Mouse (Mus musculus): ENCODE results near the gene Pawr.

Gene Pawr

GRCm38 (mm10) chr10:108331784-108332561 lies at the start of gene Pawr:
Gene Pawr, plus strand, starts transcription at chr10:108332121.
- in situ Hi-C loops (cut with MboI, MseI), result no loop called here

GRCm38 (mm10) chr10:108282351-108282750 lies 49.6 kb upstream of the Pawr start:
- in situ Hi-C loops (cut with MboI, MseI), result no loop called here

DNA sequence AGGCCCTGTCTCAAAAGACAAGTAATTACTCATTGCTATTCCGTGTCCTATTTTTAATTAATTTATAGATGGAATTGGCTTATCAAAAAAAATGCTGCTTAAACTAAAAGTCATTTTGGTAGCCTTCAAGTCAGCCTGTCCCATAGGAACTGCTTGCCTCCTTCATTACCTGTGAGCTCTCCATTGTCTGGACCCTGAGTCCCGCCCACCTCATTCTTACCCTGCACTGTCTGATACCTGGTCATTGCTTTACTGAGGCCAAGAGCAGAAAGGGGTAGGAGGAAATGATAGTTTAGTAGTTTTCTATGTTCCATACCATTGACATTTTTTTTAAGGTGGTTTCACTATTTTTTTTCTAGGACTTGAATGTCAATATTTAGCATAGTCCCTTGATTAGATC lies 48.5 kb upstream of the Pawr start:
- in situ Hi-C loops (cut with MboI, MseI), result no loop called here

DNA sequence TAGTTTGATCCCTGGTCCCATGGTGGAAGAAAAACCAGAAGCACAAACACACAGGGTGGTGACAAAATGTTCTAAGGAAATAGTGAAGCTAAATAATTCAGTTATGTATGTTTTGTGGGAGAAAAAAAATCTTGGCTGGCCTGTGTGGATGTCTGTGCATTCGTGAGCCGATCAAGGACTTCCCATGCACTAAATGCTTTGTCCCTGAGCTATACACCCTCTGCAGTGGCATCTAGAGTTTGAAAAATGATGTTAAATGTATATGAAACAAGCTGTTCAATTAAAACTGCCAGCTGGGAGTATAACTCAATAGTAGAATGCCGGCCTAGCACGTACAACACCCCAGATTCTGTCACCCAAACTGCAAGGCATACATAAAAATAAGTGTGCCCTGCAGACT lies 48.1 kb upstream of the Pawr start:
- in situ Hi-C loops (cut with MboI, MseI), result no loop called here

DNA sequence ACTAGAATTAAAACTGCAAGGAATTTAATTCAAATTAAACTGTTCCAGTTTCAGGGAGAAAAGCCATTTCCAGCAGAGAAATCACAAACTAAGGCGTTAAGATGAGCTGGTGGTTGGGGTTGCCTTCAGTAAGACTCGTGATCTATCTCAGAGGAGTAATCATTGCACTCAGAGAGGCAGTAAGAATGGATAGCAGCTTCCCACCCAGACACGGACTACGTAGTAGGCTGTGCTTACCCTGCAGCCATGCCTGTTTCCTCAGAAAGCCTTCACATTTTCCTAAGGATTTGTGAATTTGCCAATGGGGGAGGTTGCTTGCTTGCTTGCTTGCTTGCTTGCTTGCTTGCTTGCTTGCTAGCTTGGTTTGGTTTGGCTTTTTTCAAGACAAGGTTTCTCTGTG lies 47.5 kb upstream of the Pawr start:
- in situ Hi-C loops (cut with MboI, MseI), result no loop called here

DNA sequence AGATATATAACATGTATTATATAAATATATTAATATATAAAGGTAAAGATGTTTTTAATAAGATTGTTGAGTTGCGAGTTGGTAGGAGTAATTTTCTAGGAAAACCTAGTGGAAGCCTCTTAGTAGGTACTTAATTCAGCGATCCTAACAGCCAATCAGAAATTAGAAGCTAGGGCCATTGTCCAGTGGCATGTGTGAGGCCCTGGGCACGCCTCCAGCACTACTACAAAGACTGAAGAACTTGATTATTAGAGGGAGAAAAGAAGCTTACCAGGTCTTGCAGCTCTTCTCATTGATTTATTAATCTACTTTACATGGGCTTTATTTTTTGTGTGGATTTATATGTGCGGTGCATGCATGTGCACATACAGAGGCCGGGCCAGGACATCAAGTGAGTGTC lies 46.9 kb upstream of the Pawr start:
- in situ Hi-C loops (cut with MboI, MseI), result no loop called here

DNA sequence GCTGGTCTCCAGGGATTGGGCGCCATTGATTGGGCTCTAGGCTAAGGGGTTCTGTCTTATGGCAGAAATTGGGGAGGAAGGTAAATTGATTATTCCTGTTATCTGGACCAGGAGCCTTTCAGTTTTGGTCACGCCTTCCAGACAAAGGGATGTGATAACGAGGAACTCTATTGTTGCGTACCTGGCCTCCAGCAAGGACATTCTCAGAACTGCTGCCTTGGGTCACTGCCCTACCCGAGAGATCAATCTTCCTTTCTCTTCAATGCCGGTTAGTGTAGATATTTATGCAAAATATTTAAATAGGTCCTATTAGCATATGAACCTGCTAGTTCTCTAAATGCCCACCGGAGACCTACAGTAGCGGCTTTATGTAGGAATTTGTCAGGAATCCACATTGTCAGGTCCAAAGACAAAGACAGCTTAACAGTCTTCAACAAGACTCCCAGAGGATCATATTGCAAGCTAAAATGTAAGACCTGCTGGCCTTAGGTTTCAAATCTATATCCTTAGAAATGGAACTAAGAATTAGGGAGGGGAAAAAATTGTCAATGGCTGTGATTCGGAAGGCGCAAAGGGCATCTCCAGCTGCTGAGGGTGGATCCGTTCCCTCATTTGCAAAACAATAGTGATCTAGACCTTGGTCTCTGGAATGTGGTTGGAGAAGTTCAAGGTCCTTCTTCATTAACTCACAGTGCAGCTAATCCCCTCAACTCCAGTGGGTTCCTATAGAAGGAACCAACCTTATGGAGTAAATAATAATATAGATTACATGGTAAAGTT lies 45.1 kb upstream of the Pawr start:
- in situ Hi-C loops (cut with MboI, MseI), result no loop called here

DNA sequence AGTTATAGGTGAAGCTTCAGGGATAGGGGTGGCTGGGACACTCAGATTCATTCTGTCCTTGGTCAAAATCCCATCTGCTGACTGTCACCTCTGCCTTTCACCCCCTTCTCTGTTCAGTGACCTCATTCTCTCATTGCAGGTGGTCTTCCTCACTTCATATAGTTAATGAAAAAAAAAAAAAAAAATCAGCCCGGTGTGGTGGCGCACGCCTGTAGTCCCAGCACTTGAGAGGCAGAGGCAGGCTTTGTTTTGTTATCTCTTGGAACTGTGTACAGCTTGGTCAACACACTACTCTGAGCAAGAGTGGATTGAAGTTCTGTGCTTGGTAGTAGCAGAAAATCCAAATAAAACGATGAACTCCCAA lies 44.5 kb upstream of the Pawr start:
- in situ Hi-C loops (cut with MboI, MseI), result no loop called here

- in situ Hi-C loops (cut with MboI, MseI), result no loop called here
These were observed 41.9 kb upstream of the Pawr start for GRCm38 (mm10) chr10:108290046-108290445.

DNA sequence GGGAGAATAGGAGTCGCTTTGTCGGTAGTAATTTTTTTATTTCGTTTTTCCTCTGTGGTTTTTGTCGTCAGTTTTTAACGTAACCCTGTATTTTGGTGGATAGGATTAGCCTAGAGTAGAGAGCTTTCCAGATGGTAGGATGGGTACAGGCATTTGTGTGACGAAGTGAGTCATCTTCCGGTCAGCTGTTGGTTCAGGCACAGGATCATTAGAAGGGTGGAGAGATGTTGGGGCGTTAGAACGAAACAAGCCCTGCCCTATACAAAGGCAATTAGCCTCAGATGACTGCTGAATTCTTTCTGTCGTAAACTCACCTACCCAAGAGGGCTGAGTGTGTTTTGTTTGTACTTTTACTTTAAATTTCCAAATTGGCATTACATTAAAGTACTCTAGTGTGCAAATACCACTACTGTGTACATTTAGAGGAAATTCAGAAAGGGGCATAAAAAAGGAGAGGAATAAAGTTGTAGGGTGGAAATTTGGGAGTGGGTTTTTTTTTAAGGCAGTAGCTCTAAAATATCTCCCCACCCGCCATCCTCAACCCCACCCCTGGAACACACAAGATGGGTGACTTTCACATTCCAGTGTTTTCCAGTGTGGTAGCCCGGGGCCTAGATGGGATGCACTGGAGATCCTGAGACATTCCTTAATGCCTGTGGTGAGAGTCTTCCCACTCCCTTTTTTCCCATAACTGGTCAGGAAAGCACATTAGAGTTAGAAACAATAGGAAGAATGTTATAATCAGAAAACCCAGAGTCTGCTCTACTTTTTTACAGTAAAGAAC lies 40.0 kb upstream of the Pawr start:
- in situ Hi-C loops (cut with MboI, MseI), result no loop called here

DNA sequence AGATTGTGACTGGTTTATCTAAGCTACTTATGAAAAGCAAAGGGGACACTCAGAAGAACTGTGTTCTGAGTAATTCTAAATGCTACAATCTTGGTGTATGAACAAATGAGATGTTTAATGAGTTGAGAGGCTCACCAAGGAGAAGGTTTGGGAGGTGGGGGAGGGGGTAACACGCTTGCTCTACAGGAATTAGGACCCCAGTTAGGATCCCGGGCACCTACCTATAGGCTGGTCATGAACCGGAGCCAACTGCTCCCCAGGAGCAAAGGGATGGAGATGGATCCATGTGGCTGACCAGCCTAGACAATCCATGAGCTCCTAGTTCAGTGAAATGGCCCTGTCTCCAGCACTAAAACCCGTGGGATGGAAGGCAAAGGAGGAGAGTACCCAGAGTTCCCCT lies 39.3 kb upstream of the Pawr start:
- in situ Hi-C loops (cut with MboI, MseI), result no loop called here

GRCm38 (mm10) chr10:108293620-108294195 lies 38.2 kb upstream of the Pawr start:
- in situ Hi-C loops (cut with MboI, MseI), result no loop called here

DNA sequence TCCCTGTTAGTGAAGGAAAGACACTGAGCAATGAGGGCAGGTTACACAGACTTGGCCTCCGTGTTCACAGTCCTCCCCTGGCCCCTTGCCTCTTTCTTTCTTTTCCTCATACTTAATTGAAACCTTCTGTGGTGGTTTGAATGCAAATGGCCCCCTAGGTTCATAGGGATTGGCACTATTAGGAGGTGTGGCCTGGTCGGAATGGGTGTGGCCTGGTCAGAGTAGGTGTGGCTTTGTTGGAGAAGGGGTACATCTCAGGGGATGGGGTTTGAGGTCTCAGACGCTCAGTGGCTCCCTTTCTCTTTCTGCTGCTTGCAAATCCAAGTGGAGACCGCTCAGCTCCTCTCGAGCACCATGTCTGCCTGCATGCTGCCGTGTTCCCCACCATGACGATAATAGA lies 37.2 kb upstream of the Pawr start:
- in situ Hi-C loops (cut with MboI, MseI), result loop anchor here (5.0 kb wide), 1 partner anchor 153 kb away; no protein-coding TSS in a partner anchor

- in situ Hi-C loops (cut with MboI, MseI), result loop anchor here (5.0 kb wide), 1 partner anchor 151 kb away; no protein-coding TSS in a partner anchor
These were observed 35.5 kb upstream of the Pawr start for GRCm38 (mm10) chr10:108296446-108296845.

DNA sequence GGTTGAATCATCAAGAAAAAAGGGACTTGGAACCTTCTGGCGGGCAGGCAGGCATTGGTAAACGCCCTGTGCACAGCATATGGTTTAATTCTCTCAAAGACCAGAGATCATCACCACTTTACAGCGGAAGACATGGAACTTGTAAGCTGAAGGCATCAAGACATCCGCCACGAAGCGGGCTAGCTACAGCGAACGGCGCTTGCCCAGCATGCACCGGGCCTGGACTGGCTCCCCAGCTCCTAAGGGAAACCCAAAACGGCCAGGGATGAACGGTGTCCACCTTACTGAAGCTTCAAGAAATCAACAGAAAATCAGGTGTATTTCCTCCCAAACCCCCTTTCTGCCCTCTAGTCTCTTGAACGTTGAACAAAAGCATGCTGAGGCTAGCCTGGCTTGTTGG lies 33.7 kb upstream of the Pawr start:
- in situ Hi-C loops (cut with MboI, MseI), result loop anchor here (5.0 kb wide), 1 partner anchor 149 kb away; no protein-coding TSS in a partner anchor

DNA sequence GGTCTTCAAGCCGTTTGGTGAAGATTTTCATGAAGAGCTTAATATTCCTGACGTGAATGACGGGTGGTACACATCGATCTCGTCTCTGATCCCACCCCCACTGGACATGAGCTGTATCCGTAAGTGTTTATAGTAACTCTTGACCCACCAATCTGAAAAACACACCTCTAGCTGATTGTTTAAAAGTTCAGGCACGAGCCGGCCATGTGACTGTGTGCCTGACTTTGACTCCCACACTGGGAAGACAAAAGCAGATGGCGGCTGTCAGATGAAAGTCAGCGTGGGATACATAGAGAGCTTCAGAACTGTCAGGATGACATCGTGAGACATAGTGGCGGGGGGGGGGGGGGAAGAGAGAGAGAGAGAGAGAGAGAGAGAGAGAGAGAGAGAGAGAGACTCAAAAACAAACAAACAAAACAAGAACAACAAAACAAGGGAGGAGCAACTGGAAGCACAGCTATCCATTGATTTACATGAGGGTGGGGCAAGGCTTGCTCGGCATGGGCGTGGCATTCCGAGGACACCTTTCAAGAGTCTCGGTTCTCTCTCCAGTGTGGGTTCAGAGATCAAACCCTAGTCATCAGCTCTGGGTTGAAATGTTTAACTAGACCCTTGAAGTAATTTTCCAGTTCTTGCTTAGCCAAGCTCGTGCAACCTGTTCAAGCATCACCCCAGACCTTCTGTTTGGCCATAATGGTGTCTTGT lies 32.9 kb upstream of the Pawr start:
- in situ Hi-C loops (cut with MboI, MseI), result loop anchor here (5.0 kb wide), 1 partner anchor 148 kb away; no protein-coding TSS in a partner anchor

DNA sequence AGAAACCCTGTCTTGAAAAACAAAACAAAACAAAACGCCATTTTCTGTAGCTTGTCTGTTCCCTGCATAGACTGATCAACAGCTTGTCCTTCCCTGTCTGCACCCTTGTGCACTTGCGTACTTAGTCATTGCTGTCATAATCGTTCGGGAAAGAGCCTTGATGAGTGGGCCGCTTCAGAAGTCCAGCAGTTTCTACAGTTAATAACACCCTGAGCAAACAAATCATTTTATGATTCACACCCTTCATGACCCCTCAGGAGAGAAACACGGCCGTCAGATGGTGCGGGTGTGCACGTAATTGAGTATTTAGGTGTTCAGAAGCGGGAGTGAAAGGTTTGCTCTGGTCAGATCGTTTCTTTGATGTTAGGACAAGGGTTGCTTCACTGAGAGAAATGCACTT lies 32.1 kb upstream of the Pawr start:
- in situ Hi-C loops (cut with MboI, MseI), result loop anchor here (5.0 kb wide), 1 partner anchor 147 kb away; no protein-coding TSS in a partner anchor

DNA sequence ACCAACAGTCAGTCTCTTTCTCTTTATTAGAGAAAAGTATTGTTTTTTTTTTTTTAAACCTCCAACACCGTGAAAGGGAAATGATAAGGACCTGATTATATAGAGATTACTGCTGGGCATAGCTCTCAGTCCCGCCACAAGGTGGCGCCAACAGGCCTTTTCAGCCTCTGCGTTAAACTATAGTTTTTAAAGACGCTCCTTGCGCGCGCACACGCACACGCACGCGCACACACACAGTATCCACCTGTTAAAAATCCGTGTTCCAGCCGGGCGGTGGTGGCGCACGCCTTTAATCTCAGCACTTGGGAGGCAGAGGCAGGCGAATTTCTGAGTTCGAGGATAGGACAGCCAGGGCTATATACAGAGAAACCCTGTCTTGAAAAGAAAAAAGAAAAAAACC lies 31.1 kb upstream of the Pawr start:
- in situ Hi-C loops (cut with MboI, MseI), result no loop called here

DNA sequence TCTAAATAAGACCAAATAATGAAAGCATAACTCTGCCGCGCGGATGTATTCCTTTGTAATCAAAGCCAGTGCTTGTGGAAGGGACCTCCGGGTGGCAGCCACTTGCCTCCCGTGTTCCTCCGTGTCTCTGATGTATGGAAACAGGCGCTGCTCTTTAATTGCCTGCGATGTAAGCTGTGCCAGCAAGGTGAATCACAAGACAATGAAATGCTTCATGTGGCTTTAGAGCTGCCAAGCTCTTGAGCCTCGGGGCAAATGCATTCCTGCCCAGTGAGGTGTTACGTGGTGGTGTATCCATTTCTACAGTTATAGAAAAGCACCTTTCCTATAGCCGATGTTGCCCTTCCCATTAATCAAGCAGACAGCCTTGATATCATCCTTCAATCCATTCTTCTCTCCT lies 24.1 kb upstream of the Pawr start:
- in situ Hi-C loops (cut with MboI, MseI), result no loop called here

DNA sequence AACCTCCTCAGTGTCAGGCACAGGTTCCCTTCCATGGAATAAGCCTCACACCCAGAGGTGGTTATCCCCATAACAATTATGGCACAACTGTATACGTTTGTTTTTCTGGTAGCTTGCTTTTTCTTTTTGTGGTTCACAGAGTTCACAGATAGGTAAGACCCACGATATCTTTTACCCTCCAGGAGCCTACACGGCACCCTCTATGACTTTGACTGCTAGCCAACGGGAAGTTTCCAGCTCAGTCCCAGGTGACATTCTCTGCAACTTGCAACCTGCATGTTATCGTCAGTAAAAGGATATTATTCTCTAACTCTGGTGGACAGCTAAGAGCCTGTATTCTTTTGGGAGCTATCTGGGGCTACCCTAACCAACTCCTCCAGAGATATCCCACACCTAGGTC lies 21.7 kb upstream of the Pawr start:
- in situ Hi-C loops (cut with MboI, MseI), result no loop called here

DNA sequence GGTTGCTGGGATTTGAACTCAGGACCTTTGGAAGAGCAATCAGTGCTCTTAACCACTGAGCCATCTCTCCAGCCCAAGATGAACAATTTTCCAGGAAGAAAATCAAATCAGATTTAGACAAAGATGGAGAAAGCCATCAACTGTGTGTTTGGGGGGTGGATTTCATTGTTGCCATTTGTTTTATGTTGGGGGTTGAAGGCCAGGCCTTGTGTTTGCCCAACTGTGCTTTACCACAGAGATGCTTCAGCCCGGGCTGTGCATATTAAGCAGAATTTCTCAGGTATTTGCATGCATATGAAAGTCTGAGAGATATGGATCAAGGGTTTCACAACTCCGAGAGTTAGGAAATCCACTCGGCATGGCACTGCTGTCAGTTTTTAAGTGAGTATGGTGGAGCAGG lies 20.5 kb upstream of the Pawr start:
- in situ Hi-C loops (cut with MboI, MseI), result no loop called here

Measured in regulatory T cell (primary cell).